In genomic region chr3:60332460-60332859, GRCm38 (mm10) we compare ENCODE assay signal across 26 mouse cellular contexts.
"Had no signal": no experiment of that assay in that cellular context is flagged by ENCODE, and none has a peak within 500 bp of the region (broad histone marks: within the 10 kb centered on the region; RNA-seq: fewer than 3 reads in every experiment).

No protein-coding gene starts in this region.

- DNase-seq: gastrocnemius, postnatal 14 days; gastrocnemius, postnatal 36 days; heart, adult 18-20 months; heart, postnatal 10 days; heart, postnatal 4 days; kidney, adult 18-20 months; kidney, adult 8-10 months; kidney, postnatal 10 days; kidney, postnatal 25 days; kidney, postnatal 4 days; left cerebral cortex, postnatal 4 days had no signal

- H3K4me2 ChIP-seq: heart, embryonic 12.5 days; hindbrain, embryonic 12.5 days; hindbrain, embryonic 14.5 days; intestine, embryonic 15.5 days; limb, embryonic 13.5 days; limb, embryonic 15.5 days; liver, embryonic 12.5 days had no signal

- H3K9me3 ChIP-seq: heart, embryonic 10.5 days; heart, embryonic 12.5 days; hindbrain, embryonic 10.5 days; hindbrain, embryonic 12.5 days; intestine, embryonic 15.5 days; limb, embryonic 13.5 days; limb, embryonic 15.5 days; liver, embryonic 12.5 days had no signal

- H3K9ac ChIP-seq: heart, embryonic 12.5 days; hindbrain, embryonic 12.5 days; hindbrain, embryonic 14.5 days; intestine, embryonic 15.5 days; limb, embryonic 13.5 days; limb, embryonic 15.5 days; liver, embryonic 12.5 days; liver, embryonic 14.5 days had no signal

- H3K4me3 ChIP-seq: heart, embryonic 10.5 days; heart, embryonic 12.5 days; hindbrain, embryonic 10.5 days; hindbrain, embryonic 12.5 days; intestine, embryonic 15.5 days; layer of hippocampus, adult 2 months; left cerebral cortex, adult 2 months; limb, embryonic 13.5 days; limb, embryonic 15.5 days; liver, embryonic 12.5 days had no signal

- H3K4me1 ChIP-seq: heart, embryonic 10.5 days; heart, embryonic 12.5 days; hindbrain, embryonic 10.5 days; hindbrain, embryonic 12.5 days; intestine, embryonic 15.5 days; limb, embryonic 13.5 days; limb, embryonic 15.5 days; liver, embryonic 12.5 days had no signal

- ATAC-seq: hindbrain, embryonic 16.5 days; inflammation-experienced regulatory T-cells, adult 6 months; intestine, embryonic 15.5 days; intestine, postnatal 0 days; liver, embryonic 12.5 days had no signal

- H3K27ac ChIP-seq: heart, embryonic 10.5 days; hindbrain, embryonic 10.5 days; hindbrain, embryonic 12.5 days; hindbrain, embryonic 14.5 days; intestine, embryonic 15.5 days; layer of hippocampus, adult 2 months; left cerebral cortex, adult 2 months; limb, embryonic 13.5 days; limb, embryonic 15.5 days; liver, embryonic 12.5 days; liver, embryonic 14.5 days had no signal

- H3K27me3 ChIP-seq: heart, embryonic 12.5 days; hindbrain, embryonic 12.5 days; intestine, embryonic 15.5 days; limb, embryonic 13.5 days; limb, embryonic 15.5 days; liver, embryonic 12.5 days had no signal

- H3K36me3 ChIP-seq: heart, embryonic 10.5 days; heart, embryonic 12.5 days; hindbrain, embryonic 10.5 days; hindbrain, embryonic 12.5 days; intestine, embryonic 15.5 days; limb, embryonic 13.5 days; limb, embryonic 15.5 days; liver, embryonic 12.5 days had no signal
